ENCODE assay signal across 17 mouse cellular contexts in the genomic region with DNA sequence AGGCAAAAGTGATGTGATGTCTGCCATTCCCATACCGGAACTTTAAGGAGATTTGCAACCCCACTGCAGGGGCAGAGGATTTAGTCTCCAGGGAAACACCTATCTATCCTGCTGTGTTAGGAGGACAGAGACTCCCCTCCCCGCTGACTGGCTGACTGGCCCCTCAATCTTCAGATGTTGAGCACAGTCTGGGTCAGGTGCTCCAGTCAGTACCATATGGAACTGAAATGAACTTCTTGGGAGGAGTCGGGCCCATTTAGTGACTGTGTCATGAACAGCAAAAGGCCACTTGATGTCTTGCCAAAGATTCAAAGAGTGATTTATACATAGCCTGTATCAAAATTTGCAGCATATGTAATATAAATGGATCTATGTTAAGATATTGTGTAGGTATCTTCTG.
DNase-seq lines count a peak whose midpoint lies in the region; ATAC-seq and TF ChIP-seq lines count a peak whose summit lies in the region.
"Had no signal": no experiment of that assay in that cellular context is flagged by ENCODE, and none has a peak within 500 bp of the region (broad histone marks: within the 10 kb centered on the region; RNA-seq: fewer than 3 reads in every experiment).

No protein-coding gene starts in this region.

- no peak for ATAC-seq in embryonic facial prominence, embryonic 12.5 days (ENCODE audit: insufficient number of reproducible peaks, insufficient read depth, low FRiP score, low TSS enrichment)
- ATAC-seq in limb, embryonic 11.5 days (ENCODE audit: insufficient number of reproducible peaks, low FRiP score, low TSS enrichment, low read depth), result peak; percentile 18; the same call in 1 of the 2 replicates
- ATAC-seq in hindbrain, postnatal 0 days, result no peak
- no peak for ATAC-seq in neural tube, embryonic 13.5 days (ENCODE audit: low read depth)
- ATAC-seq: intestine, embryonic 16.5 days had no signal

- no peak for DNase-seq in embryonic facial prominence, embryonic 10.5 days (ENCODE audit: low spot score)
- no peak for DNase-seq in limb, embryonic 11.5 days (ENCODE audit: low spot score)
- no peak for DNase-seq in limb, embryonic 10.5 days (ENCODE audit: low spot score)
- DNase-seq in hindbrain, postnatal 0 days (ENCODE audit: low spot score), result no peak
- no peak for DNase-seq in adrenal gland, postnatal 4 days (ENCODE audit: low spot score in 2 of 2)
- DNase-seq: adrenal gland, adult 2 months; gastrocnemius, postnatal 25 days; right cerebral cortex, postnatal 4 days; thymus, adult 18-20 months had no signal

- WGBS in embryonic facial prominence, embryonic 12.5 days, result 37% methylated on average over 3 of the region's 3 CpGs
- WGBS in embryonic facial prominence, embryonic 10.5 days, result 22% methylated on average over 3 of the region's 3 CpGs
- WGBS in limb, embryonic 11.5 days, result 32% methylated on average over 3 of the region's 3 CpGs
- 40% methylated on average over 3 of the region's 3 CpGs for WGBS in limb, embryonic 10.5 days
- WGBS in hindbrain, postnatal 0 days, result 35% methylated on average over 3 of the region's 3 CpGs
- WGBS in neural tube, embryonic 13.5 days, result 43% methylated on average over 3 of the region's 3 CpGs

- H3K4me1 ChIP-seq in embryonic facial prominence, embryonic 12.5 days, result peaks cover 7% of the 10 kb centered on the region; the same call in 1 of the 2 replicates
- peaks cover 25% of the 10 kb centered on the region for H3K4me1 ChIP-seq in embryonic facial prominence, embryonic 10.5 days
- peaks cover 3% of the 10 kb centered on the region; the same call in 1 of the 2 replicates for H3K4me1 ChIP-seq in limb, embryonic 11.5 days (ENCODE audit: control insufficient read depth, insufficient read depth, low read length)
- peaks cover 26% of the 10 kb centered on the region for H3K4me1 ChIP-seq in limb, embryonic 10.5 days
- H3K4me1 ChIP-seq in hindbrain, postnatal 0 days (ENCODE audit: insufficient read depth, low read length), result peaks cover 11% of the 10 kb centered on the region; the same call in 1 of the 2 replicates
- peaks cover 32% of the 10 kb centered on the region for H3K4me1 ChIP-seq in neural tube, embryonic 13.5 days (replicated peaks)

- H3K9me3 ChIP-seq in embryonic facial prominence, embryonic 12.5 days, result no peaks in the 10 kb centered on the region
- H3K9me3 ChIP-seq in embryonic facial prominence, embryonic 10.5 days, result no peaks in the 10 kb centered on the region
- H3K9me3 ChIP-seq in limb, embryonic 11.5 days (ENCODE audit: control insufficient read depth, low read length), result no peaks in the 10 kb centered on the region
- H3K9me3 ChIP-seq in limb, embryonic 10.5 days (replicated peaks), result no peaks in the 10 kb centered on the region
- no peaks in the 10 kb centered on the region for H3K9me3 ChIP-seq in hindbrain, postnatal 0 days (ENCODE audit: low read length)
- H3K9me3 ChIP-seq in neural tube, embryonic 13.5 days, result no peaks in the 10 kb centered on the region
- H3K9me3 ChIP-seq: embryonic facial prominence, embryonic 15.5 days; heart, embryonic 10.5 days had no signal

- peaks cover 7% of the 10 kb centered on the region; the same call in 1 of the 2 replicates for H3K27me3 ChIP-seq in embryonic facial prominence, embryonic 12.5 days
- peaks cover 48% of the 10 kb centered on the region for H3K27me3 ChIP-seq in embryonic facial prominence, embryonic 10.5 days (replicated peaks; ENCODE audit: low read depth, poor library complexity, severe bottlenecking)
- H3K27me3 ChIP-seq in limb, embryonic 11.5 days (ENCODE audit: control insufficient read depth, insufficient read depth, low read length), result 0 out of 2 replicates have a peak, but pooled peaks cover 6% of the 10 kb centered on the region
- peaks cover 29% of the 10 kb centered on the region for H3K27me3 ChIP-seq in limb, embryonic 10.5 days (ENCODE audit: low read depth, poor library complexity, severe bottlenecking)
- H3K27me3 ChIP-seq in hindbrain, postnatal 0 days (ENCODE audit: insufficient read depth, low read length), result no peaks in the 10 kb centered on the region
- H3K27me3 ChIP-seq in neural tube, embryonic 13.5 days, result peaks cover 4% of the 10 kb centered on the region; the same call in 1 of the 2 replicates

- H3K9ac ChIP-seq in embryonic facial prominence, embryonic 12.5 days, result no peak overlapping the region; the same call in 1 of the 2 replicates
- H3K9ac ChIP-seq in limb, embryonic 11.5 days (ENCODE audit: low read length), result no peak overlapping the region
- H3K9ac ChIP-seq in hindbrain, postnatal 0 days (replicated peaks; ENCODE audit: low read length), result 0 out of 2 replicates have a peak overlapping the region, but pooled peaks have one; percentile 34
- H3K9ac ChIP-seq in neural tube, embryonic 13.5 days, result 0 out of 2 replicates have a peak overlapping the region, but pooled peaks have one; percentile 19
- H3K9ac ChIP-seq: embryonic facial prominence, embryonic 15.5 days; lung, embryonic 14.5 days had no signal

- H3K4me3 ChIP-seq in embryonic facial prominence, embryonic 12.5 days, result no peak overlapping the region
- no peak overlapping the region for H3K4me3 ChIP-seq in embryonic facial prominence, embryonic 10.5 days
- H3K4me3 ChIP-seq in limb, embryonic 11.5 days (ENCODE audit: low read depth, low read length), result no peak overlapping the region
- H3K4me3 ChIP-seq in limb, embryonic 10.5 days, result no peak overlapping the region
- no peak overlapping the region for H3K4me3 ChIP-seq in hindbrain, postnatal 0 days (ENCODE audit: low read length)
- no peak overlapping the region for H3K4me3 ChIP-seq in neural tube, embryonic 13.5 days
- H3K4me3 ChIP-seq: myocyte had no signal

- TF ChIP-seq CTCF in hindbrain, postnatal 0 days (IDR thresholded peaks at IDR 0.05; ENCODE audit: low read depth), result no peak

- H3K27ac ChIP-seq in embryonic facial prominence, embryonic 12.5 days, result no peak overlapping the region
- no peak overlapping the region for H3K27ac ChIP-seq in embryonic facial prominence, embryonic 10.5 days (replicated peaks)
- H3K27ac ChIP-seq in limb, embryonic 11.5 days (replicated peaks; ENCODE audit: low read depth, low read length), result no peak overlapping the region
- H3K27ac ChIP-seq in limb, embryonic 10.5 days, result no peak overlapping the region
- peak overlapping the region; percentile 81; the same call in 1 of the 2 replicates for H3K27ac ChIP-seq in hindbrain, postnatal 0 days
- peak overlapping the region; percentile 77; the same call in 1 of the 2 replicates for H3K27ac ChIP-seq in neural tube, embryonic 13.5 days (replicated peaks)
- H3K27ac ChIP-seq: embryonic facial prominence, embryonic 15.5 days; macrophage had no signal

- 0 out of 2 replicates have a peak overlapping the region, but pooled peaks have one; percentile 67 for H3K4me2 ChIP-seq in embryonic facial prominence, embryonic 12.5 days (replicated peaks)
- no peak overlapping the region for H3K4me2 ChIP-seq in limb, embryonic 11.5 days (ENCODE audit: low read depth, severe bottlenecking)
- no peak overlapping the region for H3K4me2 ChIP-seq in hindbrain, postnatal 0 days (ENCODE audit: low read depth, low read length)
- H3K4me2 ChIP-seq in neural tube, embryonic 13.5 days, result peak overlapping the region; percentile 58; the same call in 1 of the 2 replicates

- H3K36me3 ChIP-seq in embryonic facial prominence, embryonic 12.5 days, result no peaks in the 10 kb centered on the region
- no peaks in the 10 kb centered on the region for H3K36me3 ChIP-seq in embryonic facial prominence, embryonic 10.5 days (replicated peaks)
- H3K36me3 ChIP-seq in limb, embryonic 11.5 days (ENCODE audit: control insufficient read depth, insufficient read depth, low read length), result no peaks in the 10 kb centered on the region
- no peaks in the 10 kb centered on the region for H3K36me3 ChIP-seq in limb, embryonic 10.5 days
- no peaks in the 10 kb centered on the region; the same call in 1 of the 2 replicates for H3K36me3 ChIP-seq in hindbrain, postnatal 0 days (ENCODE audit: insufficient read depth, low read length)
- H3K36me3 ChIP-seq in neural tube, embryonic 13.5 days, result peaks cover 3% of the 10 kb centered on the region
- H3K36me3 ChIP-seq: embryonic facial prominence, embryonic 15.5 days; heart, embryonic 10.5 days had no signal

Comparison
In these comparisons a context has a peak if more than half of its experiments do, and no peak if none do; other contexts are left out.
1. H3K27ac ChIP-seq: peak in hindbrain, postnatal 0 days (single experiment) and neural tube, embryonic 13.5 days (single experiment); none in embryonic facial prominence, embryonic 12.5 days (single experiment), embryonic facial prominence, embryonic 10.5 days (single experiment), limb, embryonic 11.5 days (single experiment) and limb, embryonic 10.5 days (single experiment).
2. H3K4me2 ChIP-seq: peak in embryonic facial prominence, embryonic 12.5 days (single experiment) and neural tube, embryonic 13.5 days (single experiment); none in limb, embryonic 11.5 days (single experiment) and hindbrain, postnatal 0 days (single experiment).
3. H3K9ac ChIP-seq: peak in hindbrain, postnatal 0 days (single experiment) and neural tube, embryonic 13.5 days (single experiment); none in embryonic facial prominence, embryonic 12.5 days (single experiment) and limb, embryonic 11.5 days (single experiment).